Mouse (Mus musculus) MEL (cell line): ENCODE results near the gene Dnajc28. TPM values are rescaled to one million over a fixed set of nuclear protein-coding genes. Genes with fewer than 3 reads are reported as not detected.

ENCODE experiments used
- DNase-seq: peaks from one replicate; pipeline ENCODE4 v3.0.0; 2011; ENCODE audit warnings: low read depth, low spot score
- H3K27ac ChIP-seq: 2 replicates; pipeline ENCODE4 v1.5.1; 2012; ENCODE audit warnings: low read depth, mild to moderate bottlenecking, control low read depth, low read length, moderate library complexity; ENCODE audit not compliant: control insufficient read depth
- H3K27me3 ChIP-seq, 2 experiments: fragments of 150-350 bp in 1 of 2; sonication (generic) in 1 of 2; 2 replicates each; pipeline ENCODE4 v1.6.1; 2012; ENCODE audit warnings: low read length in 2 of 2, mild to moderate bottlenecking in 2 of 2, improper control_type of control experiment in 1 of 2, moderate library complexity in 1 of 2; ENCODE audit not compliant: insufficient read depth in 2 of 2, control insufficient read depth in 1 of 2
- H3K36me3 ChIP-seq, 2 experiments: 2 replicates each; pipeline ENCODE4 v1.6.1; 2012 to 2014; ENCODE audit warnings: low read length in 2 of 2, improper control_type of control experiment in 1 of 2, inconsistent platforms in 1 of 2, mild to moderate bottlenecking in 1 of 2; ENCODE audit not compliant: insufficient read depth in 2 of 2, control insufficient read depth in 1 of 2
- H3K4me1 ChIP-seq, 2 experiments: fragments of 150-350 bp in 1 of 2; sonication (generic) in 1 of 2; 2 replicates each; pipeline ENCODE4 v1.6.1; 2012; ENCODE audit warnings: low read length in 2 of 2, improper control_type of control experiment in 1 of 2, mild to moderate bottlenecking in 1 of 2; ENCODE audit not compliant: insufficient read depth in 2 of 2, control insufficient read depth in 1 of 2
- H3K4me3 ChIP-seq, 2 experiments: fragments of 150-350 bp in 1 of 2; sonication (generic) in 1 of 2; 2 replicates each; pipeline ENCODE4 v1.5.1; 2012; ENCODE audit warnings: low read depth in 2 of 2, low read length in 2 of 2, mild to moderate bottlenecking in 2 of 2, moderate library complexity in 2 of 2, control low read depth in 1 of 2, improper control_type of control experiment in 1 of 2; ENCODE audit not compliant: control insufficient read depth in 1 of 2, insufficient read depth in 1 of 2
- H3K79me2 ChIP-seq: 2 replicates; pipeline ENCODE4 v1.6.1; 2012; ENCODE audit warnings: mild to moderate bottlenecking, low read length, moderate library complexity; ENCODE audit not compliant: control insufficient read depth, poor library complexity, insufficient read depth
- H3K9ac ChIP-seq: 2 replicates; pipeline ENCODE4 v1.6.1; 2012; ENCODE audit warnings: low read depth, mild to moderate bottlenecking, control low read depth, low read length, moderate library complexity; ENCODE audit not compliant: control insufficient read depth, poor library complexity, severe bottlenecking
- H3K9me3 ChIP-seq: fragments of 150-350 bp; sonication (generic); replicated peaks from 2 replicates; pipeline ENCODE4 v1.6.1; 2012; ENCODE audit warnings: mild to moderate bottlenecking, low read length, improper control_type of control experiment, moderate library complexity; ENCODE audit not compliant: insufficient read depth
- CHD1 ChIP-seq: IDR thresholded peaks from 2 replicates; pipeline ENCODE4 v1.6.1; 2012; ENCODE audit warnings: low read depth, mild to moderate bottlenecking, inconsistent platforms, low read length, improper control_type of control experiment
- EP300 ChIP-seq, 2 experiments: IDR thresholded peaks; 2 replicates each; pipeline ENCODE4 v1.6.1; 2011; ENCODE audit warnings: improper control_type of control experiment in 2 of 2, low read length in 2 of 2, low read depth in 1 of 2, mild to moderate bottlenecking in 1 of 2
- GABPA ChIP-seq: IDR thresholded peaks from 2 replicates; pipeline ENCODE4 v1.6.1; 2012; ENCODE audit warnings: low read depth, mild to moderate bottlenecking, inconsistent platforms, low read length, improper control_type of control experiment, moderate library complexity
- JUND ChIP-seq: IDR thresholded peaks from 2 replicates; pipeline ENCODE4 v1.6.1; 2011; ENCODE audit warnings: low read depth, mild to moderate bottlenecking, improper control_type of control experiment, low read length
- KAT2A ChIP-seq: conservative IDR thresholded peaks from 2 replicates; pipeline ENCODE4 v1.6.1; 2012; ENCODE audit warnings: low read depth, low read length, improper control_type of control experiment, inconsistent platforms
- MAZ ChIP-seq: IDR thresholded peaks from 2 replicates; pipeline ENCODE4 v1.6.1; 2012; ENCODE audit warnings: low read depth, mild to moderate bottlenecking, inconsistent platforms, low read length, improper control_type of control experiment
- MYB ChIP-seq: IDR thresholded peaks from 2 replicates; pipeline ENCODE4 v1.6.1; 2011; ENCODE audit warnings: mild to moderate bottlenecking, low read depth, low read length, improper control_type of control experiment
- POLR2A ChIP-seq, 2 experiments: IDR thresholded peaks; 2 replicates each; pipeline ENCODE4 v1.6.1; 2011 to 2012; ENCODE audit warnings: low read length in 2 of 2, mild to moderate bottlenecking in 2 of 2, control low read depth in 1 of 2, improper control_type of control experiment in 1 of 2, low read depth in 1 of 2, moderate library complexity in 1 of 2; ENCODE audit not compliant: control insufficient read depth in 1 of 2, insufficient read depth in 1 of 2, poor library complexity in 1 of 2
- POLR2AphosphoS2 ChIP-seq: IDR thresholded peaks from 2 replicates; pipeline ENCODE4 v1.6.1; 2011; ENCODE audit warnings: low read length, improper control_type of control experiment
- POLR2AphosphoS5 ChIP-seq: IDR thresholded peaks from 2 replicates; pipeline ENCODE4 v1.6.1; 2012; ENCODE audit warnings: low read depth, borderline replicate concordance, mild to moderate bottlenecking, inconsistent platforms, low read length, moderate library complexity, mixed read lengths
- RAD21 ChIP-seq: IDR thresholded peaks from 2 replicates; pipeline ENCODE4 v1.6.1; 2011; ENCODE audit warnings: mild to moderate bottlenecking, low read depth, low read length, improper control_type of control experiment
- RCOR1 ChIP-seq: IDR thresholded peaks from 2 replicates; pipeline ENCODE4 v1.6.1; 2012; ENCODE audit warnings: low read depth, mild to moderate bottlenecking, inconsistent platforms, low read length, improper control_type of control experiment
- TAL1 ChIP-seq: IDR thresholded peaks from 2 replicates; pipeline ENCODE4 v1.6.1; 2012; ENCODE audit warnings: mild to moderate bottlenecking, inconsistent platforms, low read length, moderate library complexity, mixed read lengths
- USF1 ChIP-seq: IDR thresholded peaks from 2 replicates; pipeline ENCODE4 v1.6.1; 2014; ENCODE audit warnings: low read depth, mild to moderate bottlenecking, inconsistent platforms, low read length, improper control_type of control experiment, moderate library complexity
- USF2 ChIP-seq, 2 experiments: IDR thresholded peaks; 2 replicates each; pipeline ENCODE4 v1.6.1; 2011 to 2012; ENCODE audit warnings: improper control_type of control experiment in 2 of 2, low read length in 2 of 2, borderline replicate concordance in 1 of 2, inconsistent platforms in 1 of 2, low read depth in 1 of 2, mild to moderate bottlenecking in 1 of 2; ENCODE audit not compliant: insufficient read depth in 1 of 2
- ZKSCAN1 ChIP-seq: IDR thresholded peaks from 2 replicates; pipeline ENCODE4 v1.6.1; 2012; ENCODE audit warnings: low read depth, mild to moderate bottlenecking, inconsistent platforms, low read length, improper control_type of control experiment, moderate library complexity
- ZMIZ1 ChIP-seq: IDR thresholded peaks from 2 replicates; pipeline ENCODE4 v1.6.1; 2012; ENCODE audit warnings: low read depth, mild to moderate bottlenecking, inconsistent platforms, low read length, improper control_type of control experiment, moderate library complexity
- polyA plus RNA-seq, 2 experiments: library from polyadenylated mRNA; stranded (reverse) in 1 of 2; unstranded in 1 of 2; fragments of >175 nt in 1 of 2; fragments of >200 nt in 1 of 2; gene quantifications; 2 replicates each; pipeline versions ENCODE4 v1.2.1 to v1.2.4; 2012; ENCODE audit warnings: low replicate concordance in 2 of 2, low read depth in 1 of 2; ENCODE audit not compliant: insufficient read length in 2 of 2, insufficient read depth in 1 of 2, missing spikeins in 1 of 2
- total RNA-seq: library from RNA; depleted of rRNA; stranded (reverse); fragments of 300-350 nt; gene quantifications from 2 replicates; pipeline ENCODE4 v1.2.3, GENCODE M21; 2012

Dnajc28 gene
- total and polyA plus RNA-seq, 3 experiments, result 1.2 to 1.9 TPM; not detected in 1

- TF ChIP-seq ZMIZ1, result 0 out of 2 replicates have a peak, but pooled peaks have one; percentile 37
- TF ChIP-seq POLR2AphosphoS2, result peak; percentile 39; the same call in 1 of the 2 replicates
- TF ChIP-seq POLR2A (IDR thresholded peaks at IDR 0.05; ENCODE audit: control insufficient read depth in 1 of 2, insufficient read depth in 1 of 2, low read depth in 1 of 2, low read length in 2 of 2, poor library complexity in 1 of 2), result 0 out of 4 replicates have a peak, but pooled peaks of 1 of the 2 experiments have one; percentile 10
- TF ChIP-seq POLR2AphosphoS5, result no peak
- TF ChIP-seq EP300 (IDR thresholded peaks at IDR 0.05; ENCODE audit: low read depth in 1 of 2, low read length in 2 of 2), result no peak
- no peak for TF ChIP-seq JUND
- TF ChIP-seq, all 39 proteins: peak for 3
- no peaks in the 10 kb centered on the region for H3K4me1 ChIP-seq
- peaks cover 44% of the 10 kb centered on the region for H3K79me2 ChIP-seq
- H3K36me3 ChIP-seq, result peaks cover 6 to 67% of the 10 kb centered on the region in 2 experiments
- no peak overlapping the region for H3K4me3 ChIP-seq
- no peaks in the 10 kb centered on the region for H3K27me3 ChIP-seq
- no peaks in the 10 kb centered on the region for H3K9me3 ChIP-seq
- no peak for DNase-seq
- H3K9ac ChIP-seq, result no peak overlapping the region
- no peak overlapping the region for H3K27ac ChIP-seq
Observed at GRCm38 (mm10) chr16:91662336-91662735, 43.5 kb upstream of the Dnajc28 start.

GRCm38 (mm10) chr16:91661397-91661796, 42.6 kb upstream of the Dnajc28 start:
- TF ChIP-seq MAZ (no peak), RCOR1 (no peak), ZKSCAN1 (no peak), MYB (no peak), TAL1 (no peak), CHD1 (no peak)
- H3K9me3 ChIP-seq, result no peaks in the 10 kb centered on the region
- no peak for DNase-seq
- H3K27ac ChIP-seq, result no peak overlapping the region
- no peak overlapping the region for H3K4me3 ChIP-seq
- no peaks in the 10 kb centered on the region for H3K27me3 ChIP-seq
- peaks cover 52% of the 10 kb centered on the region for H3K79me2 ChIP-seq
- H3K9ac ChIP-seq, result no peak overlapping the region
- H3K36me3 ChIP-seq, result peaks cover 6 to 70% of the 10 kb centered on the region in 2 experiments
- no peaks in the 10 kb centered on the region for H3K4me1 ChIP-seq

- TF ChIP-seq RAD21 (no peak), KAT2A (no peak), RCOR1 (no peak), POLR2AphosphoS2 (peak; percentile 43; the same call in 1 of the 2 replicates), MAZ (no peak), USF1 (no peak), GABPA (no peak), JUND (no peak), USF2 (IDR thresholded peaks at IDR 0.05; ENCODE audit: borderline replicate concordance in 1 of 2, insufficient read depth in 1 of 2, low read depth in 1 of 2, low read length in 2 of 2) (no peak)
- no peak overlapping the region for H3K27ac ChIP-seq
- no peaks in the 10 kb centered on the region for H3K4me1 ChIP-seq
- no peaks in the 10 kb centered on the region for H3K27me3 ChIP-seq
- no peak overlapping the region for H3K9ac ChIP-seq
- DNase-seq, result no peak
- peaks cover 65% of the 10 kb centered on the region for H3K79me2 ChIP-seq
- peaks cover 6 to 66% of the 10 kb centered on the region in 2 experiments for H3K36me3 ChIP-seq
- H3K9me3 ChIP-seq, result no peaks in the 10 kb centered on the region
- no peak overlapping the region for H3K4me3 ChIP-seq
Observed at GRCm38 (mm10) chr16:91659798-91660197, 41.0 kb upstream of the Dnajc28 start.
